Mouse (Mus musculus) bone marrow, adult 2 months (tissue): ENCODE measurements around the gene Ifna4. TPM values are rescaled to one million over a fixed set of nuclear protein-coding genes. Genes with fewer than 3 reads are reported as not detected.
"Not testable (repeated sequence)": the region's sequence is repeated elsewhere in the genome, so short reads cannot be mapped to it uniquely, and the experiment has no call there.

Source experiments
- H3K27ac ChIP-seq: fragments of 200-500 bp; 2 replicates; pipeline ENCODE4 v1.5.1; 2012; ENCODE audit warnings: low read depth, mild to moderate bottlenecking, control low read depth, inconsistent platforms, low read length; ENCODE audit not compliant: control insufficient read depth, poor library complexity, insufficient read depth
- H3K4me1 ChIP-seq: fragments of 200-500 bp; 2 replicates; pipeline ENCODE4 v1.6.1; 2011; ENCODE audit warnings: low read length; ENCODE audit not compliant: control insufficient read depth, insufficient read depth
- H3K4me3 ChIP-seq: fragments of 200-500 bp; replicated peaks from 2 replicates; pipeline ENCODE3; 2011; ENCODE audit warnings: mild to moderate bottlenecking, low read depth, low read length, control low read depth; ENCODE audit not compliant: control insufficient read depth
- CTCF ChIP-seq: fragments of 200-500 bp; IDR thresholded peaks from 2 replicates; pipeline ENCODE4 v1.5.1; 2011; ENCODE audit warnings: low read length, control low read depth; ENCODE audit not compliant: control insufficient read depth, insufficient read depth
- POLR2A ChIP-seq: fragments of 200-500 bp; IDR thresholded peaks from 2 replicates; pipeline ENCODE4 v1.6.1; 2011; ENCODE audit warnings: low read depth, mild to moderate bottlenecking, control low read depth, low read length, borderline replicate concordance; ENCODE audit not compliant: control insufficient read depth
- WGBS: fragments of 180-500 bp; shearing (Covaris S2); methylation state at CpG from one replicate; pipeline ENCODE4 v1.1.7; 2018; 5-methylcytosine and 5-hydroxymethylcytosine counted together
- polyA plus RNA-seq: library from polyadenylated mRNA; stranded (reverse); fragments of >200 nt; gene quantifications from 2 replicates; pipeline ENCODE4 v1.2.4, GENCODE M21; 2011; ENCODE audit warnings: low replicate concordance; ENCODE audit not compliant: missing spikeins, insufficient read depth, insufficient read length

Ifna4 gene
- not detected in 2 replicates for polyA plus RNA-seq

DNA sequence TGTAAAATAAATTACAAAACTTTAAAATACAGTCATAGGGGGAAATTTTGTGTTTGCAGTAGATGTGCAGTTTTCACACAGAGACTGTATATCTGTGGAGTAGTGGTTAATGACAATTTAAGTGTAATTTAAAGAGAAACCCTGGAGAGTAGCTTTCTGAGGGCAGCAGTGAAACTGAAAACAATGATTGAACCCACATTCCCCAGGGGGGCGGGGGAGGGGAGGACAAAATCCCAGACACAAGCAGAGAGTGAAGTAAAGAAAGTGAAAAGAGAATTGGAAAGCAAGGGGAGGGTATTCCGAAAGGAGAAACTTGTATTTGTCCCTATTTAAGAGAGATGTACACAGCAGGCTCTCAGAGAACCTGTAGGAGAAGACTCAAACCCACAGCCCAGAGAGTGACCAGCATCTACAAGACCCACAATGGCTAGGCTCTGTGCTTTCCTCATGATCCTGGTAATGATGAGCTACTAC lies at the start of gene Ifna4:
Ifna4 (plus strand) TSS at position 424 of the 474 bp plus-strand sequence.
- H3K27ac ChIP-seq: no peak within 1 kb of the TSS
- H3K4me3 ChIP-seq: no peak within 1 kb of the TSS
- TF ChIP-seq POLR2A: no peak
- no peak for TF ChIP-seq CTCF
- no peaks in the 10 kb centered on the region for H3K4me1 ChIP-seq
- 69% methylated on average over 2 of the region's 2 CpGs for WGBS

- not testable (repeated sequence) for H3K4me1 ChIP-seq, H3K4me3 ChIP-seq, H3K27ac ChIP-seq
- WGBS: 0% methylated on average over 18 of the region's 52 CpGs
Observed at GRCm38 (mm10) chr4:88793936-88794675, 47.6 kb upstream of the Ifna4 start, which contains the start of gene Gm13275. TSS of gene Gm13275 (plus strand) at chr4:88794487.

- WGBS: no CpG with 5 or more reads among the region's 28 CpGs
- not testable (repeated sequence) for H3K4me3 ChIP-seq, H3K4me1 ChIP-seq, H3K27ac ChIP-seq
Observed at GRCm38 (mm10) chr4:88797097-88797496, 44.6 kb upstream of the Ifna4 start, which contains the start of gene Gm13279. TSS of gene Gm13279 (plus strand) at chr4:88797397.

GRCm38 (mm10) chr4:88799365-88799764 lies 42.3 kb upstream of the Ifna4 start, which contains the start of gene Gm13285:
TSS of gene Gm13285 (plus strand) at chr4:88799665.
- 2% methylated on average over 6 of the region's 7 CpGs for WGBS
- not testable (repeated sequence) for H3K4me1 ChIP-seq, H3K27ac ChIP-seq, H3K4me3 ChIP-seq

GRCm38 (mm10) chr4:88802954-88803353 lies 38.7 kb upstream of the Ifna4 start, which contains the start of gene Gm13287:
TSS of gene Gm13287 (plus strand) at chr4:88803254.
- not testable (repeated sequence) for H3K27ac ChIP-seq, H3K4me3 ChIP-seq, H3K4me1 ChIP-seq
- WGBS: no CpG with 5 or more reads among the region's 29 CpGs

GRCm38 (mm10) chr4:88805231-88805630 lies 36.4 kb upstream of the Ifna4 start, which contains the start of gene Gm13288:
TSS of gene Gm13288 (plus strand) at chr4:88805531.
- not testable (repeated sequence) for H3K4me1 ChIP-seq, H3K27ac ChIP-seq, H3K4me3 ChIP-seq
- no CpG with 5 or more reads among the region's 8 CpGs for WGBS

DNA sequence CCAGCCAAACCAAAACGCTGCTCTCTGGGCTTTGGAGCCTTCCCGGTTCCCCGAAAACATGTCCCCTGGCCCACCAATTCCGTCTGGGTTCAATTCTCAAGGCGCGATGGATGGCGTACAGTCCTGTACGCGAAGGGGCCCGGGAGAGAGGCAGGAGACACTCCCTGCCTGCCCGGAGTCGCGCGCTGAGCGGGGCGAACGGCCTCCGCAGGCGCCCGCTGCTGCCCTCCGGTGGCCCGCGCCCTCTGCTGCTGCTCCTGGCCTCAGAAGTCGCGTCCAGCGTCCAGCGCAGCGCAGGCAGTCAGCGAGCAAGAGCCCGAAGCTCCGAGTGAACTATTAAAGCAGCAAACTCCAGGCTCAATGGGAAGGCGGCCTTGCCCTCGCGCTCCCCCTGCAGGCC lies 35.9 kb upstream of the Ifna4 start:
- H3K4me3 ChIP-seq, H3K4me1 ChIP-seq, H3K27ac ChIP-seq: not testable (repeated sequence)
- no CpG with 5 or more reads among the region's 34 CpGs for WGBS

- no peak within 1 kb of the TSS for H3K27ac ChIP-seq
- WGBS: 55% methylated on average over 3 of the region's 3 CpGs
Observed at GRCm38 (mm10) chr4:88815928-88816327, 25.7 kb upstream of the Ifna4 start, which contains the start of gene Ifna7. TSS of gene Ifna7 (plus strand) at chr4:88816228.

DNA sequence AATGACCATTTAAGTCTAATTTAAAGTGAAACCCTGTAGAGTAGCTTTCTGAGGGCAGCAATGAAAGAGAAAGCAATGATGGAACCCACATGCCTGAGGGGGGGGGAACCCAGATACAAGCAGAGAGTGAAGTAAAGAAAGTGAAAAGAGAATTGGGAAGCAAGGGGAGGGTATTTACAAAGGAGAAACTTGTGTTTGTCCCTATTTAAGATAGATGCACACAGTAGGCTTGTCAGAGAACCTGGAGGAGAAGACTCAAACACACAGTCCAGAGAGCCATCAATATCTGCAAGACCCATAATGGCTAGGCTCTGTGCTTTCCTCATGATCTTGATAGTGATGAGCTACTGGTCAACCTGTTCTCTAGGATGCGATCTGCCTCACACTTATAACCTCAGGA lies 22.0 kb upstream of the Ifna4 start, which contains the start of gene Ifna11:
Ifna11 (plus strand) TSS at position 301 of the 400 bp plus-strand sequence.
- Histone ChIP-seq H3K4me3 (no peak within 1 kb of the TSS), H3K27ac (no peak within 1 kb of the TSS), H3K4me1 (no peaks in the 10 kb centered on the region)
- TF ChIP-seq CTCF (no peak), POLR2A (no peak)
- WGBS: 82% methylated on average over 1 of the region's 1 CpGs

More at GRCm38 (mm10) chr4:88815928-88816327, 25.7 kb upstream of the Ifna4 start, which contains the start of gene Ifna7:
- Histone ChIP-seq H3K4me1 (no peaks in the 10 kb centered on the region), H3K4me3 (no peak within 1 kb of the TSS)
- TF ChIP-seq CTCF: no peak
- no peak for TF ChIP-seq POLR2A
